Mouse (Mus musculus) adrenal gland, postnatal 10 days (tissue): ENCODE data around the gene C1rl. TPM values are rescaled to one million over a fixed set of nuclear protein-coding genes. Genes with fewer than 3 reads are reported as not detected.
"Not testable (repeated sequence)": the region's sequence is repeated elsewhere in the genome, so short reads cannot be mapped to it uniquely, and the experiment has no call there.

Experiments
- DNase-seq: peaks from one replicate; pipeline ENCODE4 v3.0.0; 2021; ENCODE audit warnings: mixed read lengths
- total RNA-seq, 2 experiments: library from RNA; stranded (reverse); gene quantifications; 2 replicates each; pipeline ENCODE4 v1.2.3; 2021

Gene C1rl
- total RNA-seq, 2 experiments from 2014 or later, result 16.0 to 21.7 TPM

DNA sequence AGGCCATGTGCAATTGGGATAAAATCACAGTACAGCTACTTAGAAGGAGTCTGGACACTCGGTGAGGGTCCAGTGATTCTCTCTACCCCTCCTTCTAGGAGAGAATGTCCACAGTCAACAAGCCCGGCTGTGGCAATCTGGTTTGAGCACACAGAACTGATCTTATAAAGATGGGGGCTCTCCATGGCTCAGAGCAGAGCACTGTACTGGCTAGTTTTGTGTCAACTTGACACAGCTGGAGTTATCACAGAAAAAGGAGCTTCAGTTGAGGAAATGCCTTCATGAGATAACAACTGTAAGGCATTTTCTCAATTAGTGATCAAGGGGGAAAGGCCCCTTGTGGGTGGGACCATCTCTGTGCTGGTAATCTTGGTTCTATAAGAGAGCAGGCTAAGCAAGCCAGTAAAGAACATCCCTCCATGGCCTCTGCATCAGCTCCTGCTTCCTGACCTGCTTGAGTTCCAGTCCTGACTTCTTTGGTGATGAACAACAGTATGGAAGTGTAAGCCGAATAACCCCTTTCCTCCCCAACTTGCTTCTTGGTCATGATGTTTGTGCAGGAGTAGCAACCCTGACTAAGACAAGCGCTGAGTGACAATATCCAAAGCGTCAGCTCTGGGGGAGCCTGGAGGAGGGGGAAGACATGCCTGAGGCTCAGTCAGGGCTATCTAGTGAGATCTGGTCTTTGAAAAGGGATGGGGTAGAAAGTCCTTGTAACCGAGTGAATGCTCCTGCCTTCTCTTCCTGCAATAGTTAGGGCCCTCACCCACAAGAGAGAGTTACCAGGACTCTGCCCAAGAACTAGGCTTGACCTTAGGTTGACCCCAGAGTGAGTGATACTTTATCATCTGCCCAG lies 20.9 kb upstream of the C1rl start:
- DNase-seq, result not testable (repeated sequence)

DNA sequence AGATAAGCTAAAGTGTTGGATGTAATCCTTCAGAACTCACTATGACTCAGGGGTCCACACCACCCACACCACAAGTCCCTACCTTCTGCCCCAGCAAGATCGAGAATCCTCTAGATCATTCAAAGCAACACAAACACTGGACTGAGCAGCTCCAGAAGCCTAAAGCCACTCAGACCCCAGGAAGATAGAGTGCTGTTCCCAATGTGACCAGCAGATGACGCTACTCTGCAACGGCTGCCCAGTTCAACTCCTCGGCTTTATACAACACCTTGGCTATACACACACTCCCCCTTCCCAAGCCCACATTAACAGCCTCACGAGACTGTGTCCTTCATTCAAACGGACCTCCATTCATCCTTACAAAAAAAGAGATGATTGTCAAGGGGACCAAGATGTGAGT lies 20.1 kb upstream of the C1rl start:
- DNase-seq, result peak; percentile 81

DNA sequence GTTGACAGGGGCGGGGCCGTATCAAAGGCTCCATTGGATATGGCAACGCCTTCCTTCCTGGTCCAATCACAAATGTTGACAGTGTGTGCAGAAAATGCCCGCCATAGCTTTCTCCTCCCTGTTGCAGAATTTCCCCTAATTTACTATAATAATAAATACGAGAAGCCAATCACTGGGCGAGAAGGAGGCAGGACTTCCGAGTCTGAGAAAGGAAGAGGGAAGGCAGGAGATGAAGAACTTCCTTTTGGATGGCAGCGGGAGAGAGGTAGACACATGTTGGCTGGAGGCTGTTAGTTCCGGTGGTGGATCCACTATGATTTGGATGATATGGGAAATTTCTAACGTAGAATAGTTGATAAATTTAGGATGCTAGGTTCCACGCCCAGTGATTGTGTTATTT lies 18.3 kb upstream of the C1rl start:
- no peak for DNase-seq

DNA sequence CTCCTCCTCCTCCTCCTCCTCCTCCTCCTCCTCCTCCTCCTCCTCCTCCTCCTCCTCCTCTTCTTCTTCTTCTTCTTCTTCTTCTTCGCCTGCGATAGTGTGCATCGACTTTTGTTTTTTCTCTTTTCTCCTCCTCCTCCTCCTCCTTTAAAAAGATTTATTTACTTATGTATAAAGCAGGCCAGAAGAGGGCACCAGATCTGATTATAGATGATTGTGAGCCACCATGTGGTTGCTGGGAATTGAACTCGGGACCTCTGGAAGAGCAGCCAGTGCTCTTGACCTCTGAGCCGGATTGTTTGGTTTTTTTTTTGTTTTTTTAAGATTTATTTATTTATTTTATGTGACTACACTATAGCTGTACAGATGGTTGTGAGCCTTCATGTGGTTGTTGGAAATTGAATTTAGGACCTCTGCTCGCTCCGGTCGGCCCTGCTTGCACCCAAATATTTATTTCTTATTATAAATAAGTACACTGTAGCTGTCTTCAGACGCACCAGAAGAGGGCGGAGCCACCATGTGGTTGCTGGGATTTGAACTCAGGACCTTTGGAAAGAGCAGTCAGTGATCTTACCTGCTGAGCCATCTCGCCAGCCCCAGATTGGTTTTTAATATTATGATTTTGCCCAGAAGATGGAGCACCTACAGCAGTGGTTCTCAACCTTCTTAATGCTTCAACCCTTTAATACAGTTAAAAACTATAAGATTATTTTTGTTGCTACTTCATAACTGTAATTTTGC lies 17.4 kb upstream of the C1rl start:
- not testable (repeated sequence) for DNase-seq

DNA sequence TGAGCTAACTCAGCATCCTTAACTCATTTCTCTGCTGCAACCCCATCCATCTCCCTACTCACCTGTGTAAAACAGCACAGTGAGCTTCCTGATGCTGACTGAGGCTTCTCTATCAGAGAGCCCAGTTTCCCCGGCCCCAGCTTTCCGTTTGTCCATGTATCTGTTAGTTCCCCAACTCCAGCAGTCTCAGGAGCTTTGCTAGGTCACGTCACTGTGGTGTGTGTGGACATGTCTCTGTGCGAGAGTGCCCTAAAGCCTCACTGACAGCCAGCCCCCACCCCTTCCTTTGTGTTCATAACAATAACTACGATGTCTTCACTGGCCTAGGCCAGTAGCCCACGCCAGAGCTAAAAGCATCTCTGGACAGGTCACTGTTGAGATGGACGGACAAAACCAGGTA lies 16.7 kb upstream of the C1rl start:
- DNase-seq, result no peak

DNA sequence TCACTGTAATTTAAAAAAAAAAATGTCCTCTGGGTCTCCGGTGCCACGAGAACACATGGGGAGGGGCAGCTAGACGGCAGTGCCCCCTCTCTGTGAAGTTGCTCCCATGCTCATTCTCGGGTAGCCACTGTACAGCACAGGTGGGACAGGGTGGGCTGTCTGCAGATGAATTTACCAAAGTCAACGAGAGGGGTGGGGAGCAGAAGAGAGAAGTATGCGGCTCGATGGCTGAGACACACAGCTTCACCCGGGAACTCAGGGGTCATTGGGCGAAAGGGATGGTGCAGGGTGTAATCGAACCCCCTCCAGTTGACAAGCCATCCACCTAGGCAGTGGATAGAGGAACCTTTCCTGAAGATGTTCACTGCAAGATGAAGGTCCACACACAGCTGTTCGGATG lies 16.1 kb upstream of the C1rl start:
- no peak for DNase-seq

DNA sequence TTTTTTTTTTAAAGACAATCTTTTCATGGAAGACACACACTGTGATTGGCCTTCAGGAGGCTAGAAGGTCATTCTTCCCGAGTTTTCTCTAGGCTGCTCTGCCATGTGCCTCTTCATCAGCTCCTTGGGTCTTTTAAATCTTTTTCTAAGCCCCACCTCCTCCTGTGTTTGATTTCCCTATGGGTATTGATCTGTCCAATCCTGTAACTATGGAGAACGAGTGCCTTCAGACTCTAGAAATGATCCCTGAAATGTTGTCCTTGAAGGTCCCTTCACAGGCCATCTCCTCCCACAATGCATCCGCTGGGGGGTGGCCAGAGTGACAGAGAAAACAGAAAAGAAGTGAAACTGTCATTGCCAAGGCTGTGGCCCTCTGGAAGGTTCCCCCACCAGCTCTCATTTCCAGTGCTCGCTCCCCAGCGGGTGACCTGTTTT lies 15.7 kb upstream of the C1rl start:
- DNase-seq, result peak; percentile 18

DNA sequence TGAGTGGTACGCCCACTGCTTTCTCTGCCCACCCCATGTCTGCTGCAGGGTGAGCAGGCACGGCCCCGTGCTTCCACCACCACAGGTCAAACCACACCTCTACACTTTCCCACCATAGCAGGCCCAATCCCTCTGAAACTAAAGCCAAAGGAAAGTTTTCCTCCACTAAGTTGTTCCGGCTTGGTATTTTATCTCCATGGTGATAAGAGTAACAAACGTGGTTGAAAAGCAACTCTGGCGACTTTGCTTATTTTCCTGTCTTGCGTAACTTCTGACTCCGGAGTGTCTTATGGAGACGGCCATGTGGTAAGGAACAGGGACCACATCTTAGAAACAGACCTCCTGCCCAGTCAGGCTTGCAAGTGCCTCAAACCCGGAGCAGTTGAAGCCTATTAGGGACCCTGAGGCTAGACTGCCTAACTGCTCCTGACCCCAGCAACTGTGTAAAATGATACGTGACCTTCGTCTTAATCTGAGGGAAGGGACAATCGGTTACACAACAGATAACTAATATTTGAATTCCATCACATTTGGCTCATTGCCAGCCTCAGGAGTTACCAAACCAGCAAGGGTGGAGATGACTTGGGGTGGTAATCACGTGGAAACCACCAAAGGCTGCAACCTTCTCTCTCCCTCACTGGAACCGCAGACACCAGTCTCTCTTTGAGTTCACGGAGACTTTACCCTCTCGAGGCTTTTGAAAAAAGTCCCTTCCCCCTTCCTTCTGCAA lies 14.8 kb upstream of the C1rl start:
- DNase-seq, result peak; percentile 42

DNA sequence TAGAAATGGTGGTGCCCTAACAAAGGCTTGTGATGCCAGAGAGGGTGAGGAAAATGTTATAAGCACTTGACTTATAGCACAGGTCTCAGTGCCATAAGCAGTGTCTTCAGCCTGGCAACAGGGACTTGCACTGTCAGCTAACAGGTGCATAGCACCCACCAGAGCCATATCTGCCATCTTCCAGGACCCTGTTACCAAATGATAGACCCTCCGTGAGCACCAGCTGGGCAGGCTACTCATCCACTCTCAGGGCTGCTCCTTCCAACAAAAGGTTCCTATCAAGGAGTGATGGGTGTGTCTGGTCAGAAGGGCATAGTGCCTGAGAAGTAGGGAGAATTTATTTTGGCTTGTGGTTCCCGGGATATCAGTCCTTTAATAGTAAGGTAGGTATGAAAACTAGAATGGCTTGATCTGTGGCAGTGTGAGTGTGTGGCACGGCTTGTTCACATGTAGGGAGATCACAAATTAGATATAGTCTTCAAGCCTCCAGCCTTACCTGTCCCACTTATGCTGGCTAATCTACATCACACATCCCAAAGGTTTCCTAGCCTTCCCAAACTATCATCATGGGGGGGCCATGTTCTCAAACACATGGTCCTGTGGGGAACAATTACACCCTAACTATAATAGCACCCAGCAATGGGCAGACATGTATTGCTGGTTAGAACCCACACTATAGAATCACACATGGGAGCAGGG lies 13.9 kb upstream of the C1rl start:
- DNase-seq, result no peak

DNA sequence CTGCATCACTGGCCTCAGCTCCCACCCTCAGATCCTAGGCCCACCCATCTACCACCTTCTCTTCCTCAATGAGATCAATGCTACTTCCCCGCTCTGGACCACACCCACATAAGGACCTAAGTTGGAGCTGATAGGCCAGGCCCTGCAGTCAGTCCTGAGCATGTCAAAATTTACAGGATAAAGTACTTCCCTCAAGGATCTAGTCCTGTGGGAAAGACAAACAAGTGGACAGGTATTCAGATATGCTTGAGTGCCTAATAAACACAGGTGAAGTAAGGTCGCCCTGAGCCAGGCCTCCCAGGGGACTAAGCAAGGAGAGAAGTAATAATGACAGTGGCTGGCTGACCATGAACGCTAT lies 13.4 kb upstream of the C1rl start:
- no peak for DNase-seq

DNA sequence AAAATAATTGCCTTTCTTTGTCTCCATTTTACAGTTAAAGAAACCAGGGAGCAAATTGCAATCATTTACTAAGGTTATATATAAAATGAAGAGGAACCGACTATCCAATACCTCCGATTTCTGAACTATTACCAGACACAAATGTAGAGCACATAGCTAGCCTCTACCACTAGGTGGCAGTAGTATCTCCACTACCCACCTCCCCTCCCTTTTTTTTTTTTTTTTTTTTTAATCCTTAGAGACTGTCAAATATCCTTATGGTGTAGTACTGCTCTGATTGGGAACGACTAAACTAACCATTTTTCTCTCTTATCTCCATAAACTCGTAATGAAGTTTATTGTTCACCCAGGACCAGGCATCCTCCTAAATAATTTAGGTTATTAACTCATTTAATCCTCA lies 12.6 kb upstream of the C1rl start:
- DNase-seq, result peak; percentile 19

DNA sequence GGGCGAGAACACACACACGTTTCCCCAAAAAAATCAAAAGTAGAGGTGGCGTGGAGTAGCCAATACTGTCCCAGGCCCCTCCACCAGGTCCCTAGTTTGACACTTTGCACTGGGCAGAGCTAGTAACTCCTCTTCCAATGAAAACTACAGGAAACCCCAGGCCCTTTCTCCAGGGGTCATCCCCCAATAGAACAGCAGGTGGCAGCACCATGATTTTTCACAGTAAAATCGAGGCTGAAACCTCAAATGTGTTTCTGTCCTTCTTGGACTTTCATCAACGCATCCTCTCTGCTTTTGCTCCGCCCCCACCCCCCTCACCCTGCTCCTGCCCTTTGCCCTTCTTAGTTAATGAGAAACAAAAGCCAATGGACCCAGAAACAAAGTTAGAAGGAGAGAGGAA lies 11.3 kb upstream of the C1rl start:
- DNase-seq, result peak; percentile 78

DNA sequence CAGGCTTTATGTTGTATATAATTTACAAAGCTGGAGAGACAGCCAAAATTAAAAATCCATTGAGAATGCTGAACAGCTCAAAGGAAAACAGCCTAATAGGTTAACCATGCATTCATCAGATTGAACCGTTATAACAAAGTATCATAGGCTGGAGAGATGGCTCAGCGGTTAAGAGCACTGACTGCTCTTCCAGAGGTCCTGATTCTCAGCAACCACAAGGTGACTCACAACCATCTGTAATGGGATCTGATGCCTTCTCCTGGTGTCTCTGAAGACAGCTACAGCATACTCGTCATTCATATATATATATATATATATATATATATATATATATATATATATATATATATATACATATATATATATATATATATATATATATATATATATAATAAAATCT lies 9.1 kb upstream of the C1rl start:
- not testable (repeated sequence) for DNase-seq

DNA sequence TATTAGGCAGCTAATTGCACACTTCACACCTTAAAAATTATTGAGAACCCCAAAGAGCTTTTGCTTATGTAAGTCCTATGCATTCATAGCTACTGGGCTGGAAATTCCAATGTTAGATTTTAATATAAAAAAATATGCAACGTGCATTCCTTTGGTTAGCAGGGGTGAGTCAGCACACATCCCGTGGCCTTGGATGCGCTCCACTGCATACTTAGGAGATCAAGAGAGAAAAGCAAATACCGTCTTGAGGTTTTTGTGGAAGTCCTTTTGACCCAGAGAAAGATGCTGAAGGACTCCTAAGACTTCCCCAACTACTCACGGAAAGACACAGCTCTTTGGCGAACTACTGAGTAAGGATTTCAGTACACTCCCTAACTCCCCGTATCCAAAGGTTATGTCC lies 8.1 kb upstream of the C1rl start:
- peak; percentile 43 for DNase-seq

DNA sequence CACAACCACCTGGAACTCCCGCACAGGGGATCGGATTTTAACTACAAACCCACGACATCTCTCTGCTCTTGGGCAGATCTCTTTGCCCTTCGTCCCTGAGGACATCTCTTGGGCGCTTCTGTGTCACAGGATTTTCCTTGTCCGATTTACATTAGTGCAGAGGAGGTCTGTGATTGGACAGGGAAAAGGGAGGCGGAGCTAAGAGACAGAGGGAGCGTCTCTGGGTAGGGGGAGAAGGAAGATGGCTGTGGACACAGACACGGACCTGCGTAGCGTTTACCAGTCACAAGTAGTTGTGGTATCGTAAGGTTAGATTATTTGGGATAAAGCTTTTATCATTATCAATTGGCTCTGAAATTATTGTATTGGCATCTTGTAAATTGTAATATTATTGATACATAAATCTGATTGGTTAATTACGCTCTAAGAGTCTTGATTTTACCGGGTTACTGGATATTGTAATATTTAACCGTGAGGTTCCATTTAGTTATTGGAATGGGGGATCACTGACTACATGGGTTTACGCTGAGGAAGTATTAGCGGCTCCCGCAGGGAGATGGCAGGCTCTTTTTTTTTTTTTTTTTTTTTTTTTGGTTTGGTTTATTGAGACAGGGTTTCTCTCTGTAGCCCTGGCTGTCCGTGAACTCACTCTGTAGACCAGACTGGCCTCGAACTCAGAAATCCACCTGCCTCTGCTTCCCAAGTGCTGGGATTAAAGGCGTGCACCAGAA lies 7.3 kb upstream of the C1rl start:
- DNase-seq, result no peak

DNA sequence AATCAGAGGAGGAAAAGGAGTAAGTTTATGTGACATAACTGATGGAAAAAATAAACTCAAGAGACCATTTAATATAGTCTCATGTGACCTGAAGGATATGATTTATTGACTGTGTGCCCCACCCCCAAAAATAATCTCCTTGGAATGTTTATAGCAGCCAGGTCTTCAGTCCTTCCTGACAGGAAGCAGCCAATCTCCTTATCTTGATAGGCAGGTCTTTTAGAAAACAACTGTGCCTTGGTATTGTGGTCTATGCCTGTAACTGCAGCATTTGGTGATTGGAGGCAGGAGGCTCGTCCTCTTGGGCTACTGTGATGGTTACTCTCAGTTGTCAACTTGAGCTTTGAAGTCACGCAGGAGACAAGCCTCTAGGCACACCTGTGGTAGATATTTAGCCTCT lies 5.4 kb upstream of the C1rl start:
- DNase-seq, result no peak

DNA sequence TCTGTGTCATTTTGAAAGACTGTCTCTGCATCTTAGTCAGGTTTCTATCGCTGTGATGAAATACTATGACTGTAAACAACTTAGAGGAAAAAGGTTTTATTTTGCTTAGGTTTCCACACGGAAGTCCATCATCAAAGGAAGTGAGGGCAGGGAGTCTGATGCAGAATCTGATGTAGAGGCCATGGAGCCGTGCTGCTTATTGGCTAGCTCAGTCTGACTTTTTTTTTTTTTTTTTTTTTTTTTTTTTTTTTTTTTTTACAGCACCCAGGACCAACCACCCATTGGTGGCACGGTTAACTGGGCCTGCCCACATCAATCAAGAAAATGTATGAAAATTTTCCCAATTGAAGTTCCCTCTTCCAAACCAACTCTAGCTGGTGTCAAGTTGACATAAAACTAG lies 4.0 kb upstream of the C1rl start:
- DNase-seq, result no peak

DNA sequence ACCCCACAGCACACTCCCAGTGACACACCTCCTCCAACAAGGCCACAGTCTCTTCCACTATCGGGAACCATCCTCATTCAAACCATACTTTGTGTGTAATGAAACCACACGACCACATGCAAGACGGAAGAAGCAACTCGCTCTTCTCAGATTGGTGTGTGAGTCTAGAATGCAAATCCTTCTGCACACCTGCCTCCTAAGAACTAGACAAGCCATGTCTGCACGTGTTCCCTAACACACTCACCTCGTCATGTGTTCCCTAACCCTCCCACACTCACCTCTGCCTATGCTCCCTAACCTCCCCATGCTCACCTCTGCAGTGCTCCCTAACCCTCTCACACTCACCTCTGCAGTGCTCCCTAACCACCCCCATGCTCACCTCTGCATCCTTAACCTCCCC lies 1.5 kb upstream of the C1rl start:
- DNase-seq, result no peak

DNA sequence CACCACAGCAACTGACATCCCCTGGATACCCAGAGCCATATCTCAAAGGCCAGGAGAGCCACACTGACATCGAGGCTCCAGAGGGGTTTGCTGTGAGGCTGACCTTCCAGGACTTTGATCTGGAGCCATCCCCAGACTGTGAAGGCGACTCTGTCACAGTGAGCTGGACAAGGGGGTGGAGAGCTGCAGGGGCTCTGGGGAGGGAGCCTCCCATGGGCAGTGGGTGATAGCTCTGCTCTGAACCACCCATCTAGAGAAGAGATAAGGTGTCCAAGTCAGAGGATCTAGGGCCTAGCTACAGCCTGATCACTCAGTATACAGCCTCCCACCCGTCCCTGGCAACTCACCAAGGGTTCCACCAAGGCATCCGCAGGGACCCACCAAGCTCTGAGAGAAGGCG lies 973 bp downstream of the C1rl start:
- peak; percentile 60 for DNase-seq

DNA sequence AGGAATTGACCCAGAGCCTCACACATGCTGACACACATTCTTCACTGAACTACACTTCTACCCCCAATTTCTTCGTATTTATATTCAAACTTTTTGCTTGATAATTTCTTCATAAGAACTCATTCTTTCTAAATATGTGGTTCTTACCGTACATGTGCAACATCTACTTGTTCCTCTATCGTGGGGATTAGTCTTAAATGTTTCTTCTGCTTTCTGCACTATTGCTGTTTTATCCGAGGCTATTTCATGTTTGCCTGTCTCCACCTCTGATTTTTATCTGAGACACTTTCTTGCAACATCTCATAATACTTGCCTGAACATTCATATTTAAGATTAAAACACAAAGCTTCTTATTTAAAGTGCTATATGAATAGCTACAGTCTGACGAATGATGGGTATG lies 3.1 kb downstream of the C1rl start:
- DNase-seq, result no peak

DNA sequence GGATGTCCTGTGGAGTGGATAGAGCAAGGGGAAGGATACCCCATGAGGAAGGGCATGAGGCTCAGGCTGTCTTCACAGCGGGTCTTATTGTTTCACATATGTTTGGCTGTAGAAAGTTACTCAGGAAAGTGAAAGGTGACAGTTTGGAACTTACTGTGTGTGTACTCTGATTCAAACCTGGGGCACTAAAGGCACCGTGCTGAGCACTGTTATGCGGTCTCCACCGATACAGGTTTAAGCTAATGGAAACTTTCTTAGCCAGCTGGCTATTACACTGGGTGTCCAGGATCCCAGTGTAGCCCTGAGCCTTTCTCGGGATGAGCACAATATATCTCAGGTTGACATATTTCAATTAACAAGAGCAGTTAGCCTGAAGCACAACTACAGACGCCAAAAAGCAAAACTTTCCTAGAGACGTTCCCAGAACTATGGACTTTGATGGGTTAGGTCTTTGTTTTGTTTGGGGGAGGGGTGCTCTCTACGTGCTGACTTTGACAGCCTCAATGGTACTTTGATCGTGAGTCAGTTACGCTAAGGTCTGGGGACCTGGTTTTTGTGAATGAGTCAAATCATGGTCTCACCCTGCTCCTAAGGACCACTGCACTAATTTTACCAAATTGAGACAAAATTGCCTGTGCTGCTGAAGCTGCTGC lies 7.1 kb downstream of the C1rl start:
- no peak for DNase-seq
